Mouse (Mus musculus): Measurements from ENCODE around the gene Xrn1. TPM values are rescaled to one million over a fixed set of nuclear protein-coding genes. Genes with fewer than 3 reads are reported as not detected.
A peak's percentile ranks its signal among the peaks of the same experiment; 100 is the strongest.

The Xrn1 gene
- polyA plus RNA-seq, 1 experiment from 2014 or later, result 9.9 TPM

DNA sequence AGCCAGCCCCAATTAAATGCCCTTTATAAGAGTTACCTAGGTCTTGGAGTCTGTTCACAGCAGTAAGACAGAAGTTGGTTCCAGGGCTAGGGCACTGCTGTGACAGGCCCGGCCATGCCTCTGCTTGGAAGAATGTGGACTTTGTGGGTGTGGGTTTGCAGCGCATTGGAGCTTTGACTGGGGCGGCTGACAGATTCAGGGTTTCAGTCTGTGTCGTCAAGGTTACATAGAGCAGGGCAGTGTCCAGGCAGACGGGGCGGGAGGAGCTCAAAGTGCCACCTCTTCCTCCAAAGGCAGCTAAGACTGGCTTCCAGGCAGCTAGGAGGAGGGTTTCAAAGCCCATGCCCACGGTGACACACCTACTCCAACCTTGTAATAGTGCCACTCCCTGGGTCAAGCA is 49.9 kb downstream of the Xrn1 start:
- Histone ChIP-seq H3K4me1 (replicated peaks; ENCODE audit: insufficient read depth, low read length) (no peaks in the 10 kb centered on the region), H3K27me3 (ENCODE audit: insufficient read depth, low read length) (no peaks in the 10 kb centered on the region), H3K9me3 (replicated peaks; ENCODE audit: low read length) (no peaks in the 10 kb centered on the region), H3K36me3 (ENCODE audit: insufficient read depth, low read length) (peaks cover 41% of the 10 kb centered on the region), H3K9ac (ENCODE audit: low read depth, low read length) (no peak overlapping the region), H3K4me3 (replicated peaks; ENCODE audit: low read depth, low read length) (no peak overlapping the region), H3K4me2 (ENCODE audit: low read length) (no peak overlapping the region), H3K27ac (no peak overlapping the region)
- WGBS, result 94% methylated on average over 7 of the region's 7 CpGs
- no peak for TF ChIP-seq CTCF (IDR thresholded peaks at IDR 0.05; ENCODE audit: low read depth)
- ATAC-seq (replicated peaks; ENCODE audit: low FRiP score, low read depth), result no peak
- no peak for DNase-seq (ENCODE audit: low spot score)

DNA sequence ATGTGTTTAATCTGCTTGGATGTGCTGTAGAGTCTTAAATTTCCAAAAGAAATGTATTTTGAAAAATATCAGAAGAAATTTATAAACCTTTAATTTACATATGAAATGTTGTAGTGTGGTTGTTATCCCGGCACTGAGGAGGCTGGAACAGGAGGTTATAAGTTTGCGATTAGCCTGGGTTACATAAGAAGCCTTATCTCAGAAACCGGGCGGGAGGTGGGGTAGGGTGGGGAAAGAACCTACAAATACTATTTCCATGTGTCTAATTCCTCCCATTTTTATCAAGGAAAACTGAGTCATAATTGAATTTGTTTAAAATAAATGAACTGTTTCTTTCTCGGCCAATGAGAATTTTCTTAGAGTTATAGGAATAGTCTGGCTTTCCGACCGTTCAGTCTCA is 56.1 kb downstream of the Xrn1 start:
- Histone ChIP-seq H3K9ac (ENCODE audit: low read depth, low read length) (no peak overlapping the region), H3K27ac (no peak overlapping the region), H3K4me1 (replicated peaks; ENCODE audit: insufficient read depth, low read length) (no peaks in the 10 kb centered on the region), H3K27me3 (ENCODE audit: insufficient read depth, low read length) (no peaks in the 10 kb centered on the region), H3K4me3 (replicated peaks; ENCODE audit: low read depth, low read length) (no peak overlapping the region), H3K36me3 (ENCODE audit: insufficient read depth, low read length) (peaks cover 44% of the 10 kb centered on the region), H3K4me2 (ENCODE audit: low read length) (no peak overlapping the region), H3K9me3 (replicated peaks; ENCODE audit: low read length) (no peaks in the 10 kb centered on the region)
- DNase-seq (ENCODE audit: low spot score) (no peak), ATAC-seq (replicated peaks; ENCODE audit: low FRiP score, low read depth) (no peak)
- TF ChIP-seq CTCF (IDR thresholded peaks at IDR 0.05; ENCODE audit: low read depth), result no peak
- 91% methylated on average over 7 of the region's 7 CpGs for WGBS

GRCm38 (mm10) chr9:96023921-96024320 is 69.4 kb downstream of the Xrn1 start:
- H3K36me3 ChIP-seq (ENCODE audit: insufficient read depth, low read length), result peaks cover 36% of the 10 kb centered on the region
- H3K27me3 ChIP-seq (ENCODE audit: insufficient read depth, low read length), result no peaks in the 10 kb centered on the region

GRCm38 (mm10) chr9:96027913-96028312 is 73.4 kb downstream of the Xrn1 start:
- H3K27me3 ChIP-seq (ENCODE audit: insufficient read depth, low read length), result no peaks in the 10 kb centered on the region
- no peak for TF ChIP-seq CTCF (IDR thresholded peaks at IDR 0.05; ENCODE audit: low read depth)
- peaks cover 58% of the 10 kb centered on the region for H3K36me3 ChIP-seq (ENCODE audit: insufficient read depth, low read length)
- no peak overlapping the region for H3K9ac ChIP-seq (ENCODE audit: low read depth, low read length)
- H3K4me2 ChIP-seq (ENCODE audit: low read length), result no peak overlapping the region
- H3K27ac ChIP-seq, result no peak overlapping the region
- no peak overlapping the region for H3K4me3 ChIP-seq (replicated peaks; ENCODE audit: low read depth, low read length)
- DNase-seq (ENCODE audit: low spot score), result no peak
- no peak for ATAC-seq (replicated peaks; ENCODE audit: low FRiP score, low read depth)
- WGBS, result 59% methylated on average over 3 of the region's 3 CpGs
- no peaks in the 10 kb centered on the region for H3K4me1 ChIP-seq (replicated peaks; ENCODE audit: insufficient read depth, low read length)
- no peaks in the 10 kb centered on the region for H3K9me3 ChIP-seq (replicated peaks; ENCODE audit: low read length)

More at GRCm38 (mm10) chr9:96023921-96024320, 69.4 kb downstream of the Xrn1 start:
- Histone ChIP-seq H3K27ac (no peak overlapping the region), H3K9me3 (replicated peaks; ENCODE audit: low read length) (no peaks in the 10 kb centered on the region), H3K4me3 (replicated peaks; ENCODE audit: low read depth, low read length) (no peak overlapping the region), H3K4me2 (ENCODE audit: low read length) (no peak overlapping the region), H3K9ac (ENCODE audit: low read depth, low read length) (no peak overlapping the region), H3K4me1 (replicated peaks; ENCODE audit: insufficient read depth, low read length) (no peaks in the 10 kb centered on the region)
- TF ChIP-seq CTCF (IDR thresholded peaks at IDR 0.05; ENCODE audit: low read depth), result no peak
- DNase-seq (ENCODE audit: low spot score), result no peak
- WGBS, result 90% methylated on average over 3 of the region's 3 CpGs
- ATAC-seq (replicated peaks; ENCODE audit: low FRiP score, low read depth), result no peak

GRCm38 (mm10) chr9:96028818-96029217 is 74.3 kb downstream of the Xrn1 start:
- Histone ChIP-seq H3K36me3 (ENCODE audit: insufficient read depth, low read length) (peaks cover 59% of the 10 kb centered on the region), H3K9ac (ENCODE audit: low read depth, low read length) (no peak overlapping the region), H3K27ac (no peak overlapping the region), H3K4me2 (ENCODE audit: low read length) (no peak overlapping the region), H3K4me3 (replicated peaks; ENCODE audit: low read depth, low read length) (no peak overlapping the region), H3K27me3 (ENCODE audit: insufficient read depth, low read length) (no peaks in the 10 kb centered on the region), H3K9me3 (replicated peaks; ENCODE audit: low read length) (no peaks in the 10 kb centered on the region), H3K4me1 (replicated peaks; ENCODE audit: insufficient read depth, low read length) (no peaks in the 10 kb centered on the region)
- 47% methylated on average over 1 of the region's 1 CpGs for WGBS
- no peak for ATAC-seq (replicated peaks; ENCODE audit: low FRiP score, low read depth)
- peak; percentile 74 for TF ChIP-seq CTCF (IDR thresholded peaks at IDR 0.05; ENCODE audit: low read depth)
- DNase-seq (ENCODE audit: low spot score), result peak; percentile 10

DNA sequence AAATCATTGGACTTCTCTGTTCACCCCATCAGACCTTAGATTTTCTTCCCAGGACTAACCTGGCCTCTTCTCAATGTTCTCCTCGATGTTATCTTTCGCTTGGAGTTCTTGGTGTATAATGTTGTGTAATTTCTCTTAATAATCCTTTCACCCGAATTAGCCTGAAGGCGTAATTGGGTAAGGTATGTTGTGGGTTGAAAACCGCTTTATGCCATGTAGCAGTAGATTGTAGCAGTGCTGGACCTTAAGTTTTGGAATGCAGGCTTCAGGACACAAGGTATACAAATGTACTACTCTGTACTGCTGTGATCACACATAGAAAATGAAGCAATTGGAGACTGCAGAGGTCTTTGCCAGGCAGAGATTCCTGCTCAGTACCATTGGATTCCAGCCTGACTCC is 75.3 kb downstream of the Xrn1 start:
- Histone ChIP-seq H3K36me3 (ENCODE audit: insufficient read depth, low read length) (peaks cover 61% of the 10 kb centered on the region), H3K4me1 (replicated peaks; ENCODE audit: insufficient read depth, low read length) (no peaks in the 10 kb centered on the region), H3K9ac (ENCODE audit: low read depth, low read length) (no peak overlapping the region), H3K27ac (no peak overlapping the region), H3K27me3 (ENCODE audit: insufficient read depth, low read length) (no peaks in the 10 kb centered on the region), H3K4me2 (ENCODE audit: low read length) (no peak overlapping the region), H3K4me3 (replicated peaks; ENCODE audit: low read depth, low read length) (no peak overlapping the region), H3K9me3 (replicated peaks; ENCODE audit: low read length) (no peaks in the 10 kb centered on the region)
- WGBS, result 95% methylated on average over 5 of the region's 5 CpGs
- DNase-seq (ENCODE audit: low spot score), result no peak
- no peak for ATAC-seq (replicated peaks; ENCODE audit: low FRiP score, low read depth)
- TF ChIP-seq CTCF (IDR thresholded peaks at IDR 0.05; ENCODE audit: low read depth), result no peak

DNA sequence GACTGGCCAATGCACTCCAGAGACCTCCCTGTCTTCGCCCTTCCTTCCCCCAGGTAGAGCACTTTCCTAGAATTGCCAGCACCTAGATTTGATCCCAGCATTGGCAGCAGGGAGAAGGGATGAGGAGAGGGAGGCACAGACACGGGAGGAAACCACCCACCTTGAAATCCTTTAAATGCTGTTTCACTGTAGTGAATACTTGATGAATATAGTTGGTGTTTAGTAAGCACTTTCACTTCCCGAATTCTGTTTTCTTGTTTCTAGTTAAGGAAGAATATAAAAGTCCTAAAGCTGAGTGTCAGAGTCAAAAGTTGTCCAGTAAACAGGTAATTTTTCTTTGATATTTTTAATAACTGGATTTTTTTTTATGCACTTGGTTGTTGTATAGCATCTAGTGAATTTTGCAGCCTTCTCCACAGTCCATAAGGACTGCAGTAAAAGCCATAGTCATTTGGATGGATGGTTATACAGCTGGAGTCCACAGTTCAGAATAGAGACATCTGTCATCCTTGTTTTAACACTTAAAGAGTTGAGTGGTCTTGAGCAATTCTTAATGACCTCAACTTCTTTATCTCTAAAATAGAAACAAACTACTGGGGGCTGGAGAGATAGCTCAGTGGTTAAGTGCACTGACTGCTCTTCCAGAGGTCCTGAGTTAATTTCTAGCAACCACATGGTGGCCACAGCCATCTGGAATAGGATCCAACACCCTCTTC is 81.0 kb downstream of the Xrn1 start:
- H3K36me3 ChIP-seq (ENCODE audit: insufficient read depth, low read length), result peaks cover 52% of the 10 kb centered on the region
- no peak for TF ChIP-seq CTCF (IDR thresholded peaks at IDR 0.05; ENCODE audit: low read depth)
- no peak overlapping the region for H3K4me2 ChIP-seq (ENCODE audit: low read length)
- H3K9ac ChIP-seq (ENCODE audit: low read depth, low read length), result no peak overlapping the region
- no peaks in the 10 kb centered on the region for H3K27me3 ChIP-seq (ENCODE audit: insufficient read depth, low read length)
- H3K4me1 ChIP-seq (replicated peaks; ENCODE audit: insufficient read depth, low read length), result no peaks in the 10 kb centered on the region
- 94% methylated on average over 3 of the region's 3 CpGs for WGBS
- H3K27ac ChIP-seq, result no peak overlapping the region
- H3K4me3 ChIP-seq (replicated peaks; ENCODE audit: low read depth, low read length), result no peak overlapping the region
- DNase-seq (ENCODE audit: low spot score) (no peak), ATAC-seq (replicated peaks; ENCODE audit: low FRiP score, low read depth) (no peak)
- no peaks in the 10 kb centered on the region for H3K9me3 ChIP-seq (replicated peaks; ENCODE audit: low read length)

Data from kidney, postnatal 0 days (tissue).